Mouse (Mus musculus) embryonic facial prominence, embryonic 12.5 days (tissue): ENCODE measurements around the gene Fancf. TPM values are rescaled to one million over a fixed set of nuclear protein-coding genes. Genes with fewer than 3 reads are reported as not detected.

Experiments used
- ATAC-seq: fragments of 200-750 bp; cut with Nextera tagmentation; 2 replicates; pipeline ENCODE4 v1.8.0; 2017; ENCODE audit not compliant: insufficient number of reproducible peaks, insufficient read depth, low FRiP score, low TSS enrichment
- H3K27ac ChIP-seq: fragments of 300-500 bp; sonication (generic); 2 replicates; pipeline ENCODE4 v1.5.1; 2016; ENCODE audit warnings: mild to moderate bottlenecking
- H3K27me3 ChIP-seq: fragments of 300-500 bp; sonication (generic); 2 replicates; pipeline ENCODE4 v1.6.1; 2016; ENCODE audit warnings: mild to moderate bottlenecking, moderate library complexity
- H3K36me3 ChIP-seq: fragments of 300-500 bp; sonication (generic); 2 replicates; pipeline ENCODE4 v1.6.1; 2016; ENCODE audit warnings: mild to moderate bottlenecking
- H3K4me1 ChIP-seq: fragments of 300-500 bp; sonication (generic); 2 replicates; pipeline ENCODE4 v1.6.1; 2016
- H3K4me2 ChIP-seq: fragments of 300-500 bp; sonication (generic); replicated peaks from 2 replicates; pipeline ENCODE4 v1.6.1; 2016; ENCODE audit warnings: mild to moderate bottlenecking, moderate library complexity
- H3K4me3 ChIP-seq: fragments of 300-500 bp; sonication (generic); 2 replicates; pipeline ENCODE4 v1.5.1; 2016; ENCODE audit warnings: mild to moderate bottlenecking
- H3K9ac ChIP-seq: fragments of 300-500 bp; sonication (generic); 2 replicates; pipeline ENCODE4 v1.6.1; 2016; ENCODE audit warnings: mild to moderate bottlenecking, moderate library complexity
- H3K9me3 ChIP-seq: fragments of 300-500 bp; sonication (generic); 2 replicates; pipeline ENCODE4 v1.6.1; 2016; ENCODE audit warnings: mild to moderate bottlenecking, moderate library complexity
- WGBS: fragments of 180-500 bp; shearing (Covaris S2); methylation state at CpG from one replicate; pipeline ENCODE4 v1.1.7; 2016; 5-methylcytosine and 5-hydroxymethylcytosine counted together
- polyA plus RNA-seq: library from polyadenylated mRNA; unstranded; fragments of >200 nt; fragmentation: Nextera tagmentation; extraction: Ambion mirVana; gene quantifications from 2 replicates; pipeline ENCODE4 v1.2.1, GENCODE M21; 2016

Gene Fancf
- polyA plus RNA-seq, 1 experiment from 2014 or later, result 17.2 TPM

GRCm38 (mm10) chr7:51823562-51824338 lies 38.3 kb downstream of the Fancf start:
- Histone ChIP-seq H3K9ac (no peak overlapping the region), H3K36me3 (no peaks in the 10 kb centered on the region), H3K27me3 (no peaks in the 10 kb centered on the region), H3K4me1 (no peaks in the 10 kb centered on the region), H3K4me3 (no peak overlapping the region), H3K4me2 (no peak overlapping the region), H3K27ac (no peak overlapping the region), H3K9me3 (no peaks in the 10 kb centered on the region)
- WGBS, result 84% methylated on average over 7 of the region's 7 CpGs
- ATAC-seq, result no peak

GRCm38 (mm10) chr7:51821467-51821866 lies 40.6 kb downstream of the Fancf start:
- no peaks in the 10 kb centered on the region for H3K9me3 ChIP-seq
- ATAC-seq, result no peak
- H3K36me3 ChIP-seq, result no peaks in the 10 kb centered on the region
- H3K27me3 ChIP-seq, result no peaks in the 10 kb centered on the region
- no peak overlapping the region for H3K4me3 ChIP-seq
- 54% methylated on average over 2 of the region's 2 CpGs for WGBS
- no peak overlapping the region for H3K9ac ChIP-seq
- no peak overlapping the region for H3K4me2 ChIP-seq
- H3K4me1 ChIP-seq, result no peaks in the 10 kb centered on the region
- H3K27ac ChIP-seq, result no peak overlapping the region

GRCm38 (mm10) chr7:51819891-51820290 lies 42.2 kb downstream of the Fancf start:
- 83% methylated on average over 1 of the region's 1 CpGs for WGBS
- Histone ChIP-seq H3K4me1 (no peaks in the 10 kb centered on the region), H3K36me3 (no peaks in the 10 kb centered on the region), H3K9ac (no peak overlapping the region), H3K4me3 (no peak overlapping the region), H3K27me3 (no peaks in the 10 kb centered on the region), H3K27ac (no peak overlapping the region), H3K9me3 (no peaks in the 10 kb centered on the region), H3K4me2 (no peak overlapping the region)
- ATAC-seq, result no peak

GRCm38 (mm10) chr7:51818251-51818974 lies 43.7 kb downstream of the Fancf start:
- no peak overlapping the region for H3K4me3 ChIP-seq
- H3K9ac ChIP-seq, result no peak overlapping the region
- ATAC-seq, result no peak
- no peak overlapping the region for H3K27ac ChIP-seq
- H3K4me2 ChIP-seq, result no peak overlapping the region
- 74% methylated on average over 3 of the region's 3 CpGs for WGBS
- H3K36me3 ChIP-seq, result no peaks in the 10 kb centered on the region
- no peaks in the 10 kb centered on the region for H3K9me3 ChIP-seq
- H3K27me3 ChIP-seq, result no peaks in the 10 kb centered on the region
- no peaks in the 10 kb centered on the region for H3K4me1 ChIP-seq

- Histone ChIP-seq H3K4me1 (no peaks in the 10 kb centered on the region), H3K27me3 (no peaks in the 10 kb centered on the region), H3K9ac (no peak overlapping the region), H3K27ac (no peak overlapping the region), H3K9me3 (no peaks in the 10 kb centered on the region), H3K4me3 (no peak overlapping the region), H3K4me2 (no peak overlapping the region), H3K36me3 (no peaks in the 10 kb centered on the region)
- no peak for ATAC-seq
- WGBS, result 53% methylated on average over 3 of the region's 3 CpGs
Measured at GRCm38 (mm10) chr7:51816283-51816839, 45.7 kb downstream of the Fancf start.

GRCm38 (mm10) chr7:51815473-51816282 lies 46.4 kb downstream of the Fancf start:
- 0 out of 2 replicates have a peak, but pooled peaks have one; percentile 10 for ATAC-seq
- H3K36me3 ChIP-seq, result no peaks in the 10 kb centered on the region
- no peak overlapping the region for H3K27ac ChIP-seq
- no peaks in the 10 kb centered on the region for H3K9me3 ChIP-seq
- H3K4me3 ChIP-seq, result no peak overlapping the region
- H3K4me2 ChIP-seq, result no peak overlapping the region
- WGBS, result 56% methylated on average over 4 of the region's 4 CpGs
- H3K27me3 ChIP-seq, result no peaks in the 10 kb centered on the region
- no peaks in the 10 kb centered on the region for H3K4me1 ChIP-seq
- H3K9ac ChIP-seq, result no peak overlapping the region

Other genes starting within 250 kb of the Fancf start
- 4.6 and 6.3 TPM in 2 replicates for gene Slc17a6, start 240.3 kb downstream of the Fancf start, polyA plus RNA-seq
- 58.9 and 69.0 TPM in 2 replicates for gene Gas2, start 252 bp downstream of the Fancf start, polyA plus RNA-seq
- 7.8 and 8.6 TPM in 2 replicates for gene Svip, start 143.8 kb upstream of the Fancf start, polyA plus RNA-seq
- gene 1700015G11Rik, start 153.5 kb upstream of the Fancf start, polyA plus RNA-seq, result not detected in 2 replicates